8 mouse cellular contexts compared by ENCODE assay signal in the genomic region with DNA sequence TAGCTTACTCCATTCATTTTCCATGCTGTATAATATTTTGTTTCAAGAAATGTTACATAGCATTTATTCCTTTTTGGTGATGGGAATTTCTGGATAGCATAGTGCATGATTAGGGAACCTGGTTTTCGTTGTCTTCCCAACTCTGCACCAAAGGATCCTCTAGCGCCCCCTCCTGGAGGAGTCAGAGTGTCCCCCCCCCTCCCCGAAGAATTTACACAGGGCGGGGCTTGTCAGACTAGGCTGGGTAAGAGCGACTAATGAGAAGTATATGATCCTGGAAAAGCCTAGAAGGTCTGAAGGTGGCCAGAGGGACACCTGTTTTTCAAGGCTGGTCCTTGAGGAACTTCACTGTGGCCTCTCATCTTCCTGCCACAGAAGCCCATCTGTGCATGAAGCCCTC.
A peak's percentile ranks its signal among the peaks of the same experiment; 100 is the strongest.
DNase-seq lines count a peak whose midpoint lies in the region; ATAC-seq lines count a peak whose summit lies in the region.

No protein-coding gene starts in this region.

- H3K4me2 ChIP-seq in hindbrain, embryonic 11.5 days (replicated peaks; ENCODE audit: low read depth, low read length) = no peak overlapping the region
- no peak overlapping the region for H3K4me2 ChIP-seq in hindbrain, embryonic 12.5 days (replicated peaks)

- no peaks in the 10 kb centered on the region for H3K9me3 ChIP-seq in hindbrain, embryonic 11.5 days (ENCODE audit: control insufficient read depth, low read length)
- H3K9me3 ChIP-seq in hindbrain, embryonic 12.5 days (replicated peaks) = no peaks in the 10 kb centered on the region

- H3K9ac ChIP-seq in hindbrain, embryonic 11.5 days (ENCODE audit: low read depth, low read length) = no peak overlapping the region
- H3K9ac ChIP-seq in hindbrain, embryonic 12.5 days = no peak overlapping the region

- 50% methylated on average over 5 of the region's 5 CpGs for WGBS in hindbrain, embryonic 11.5 days
- 57% methylated on average over 5 of the region's 5 CpGs for WGBS in hindbrain, embryonic 12.5 days

- DNase-seq in hindbrain, embryonic 11.5 days (ENCODE audit: low spot score) = peak; percentile 28
- DNase-seq in CD4-positive helper T cell, adult 2 months (ENCODE audit: low read depth, low spot score) = peak; percentile 36
- peak; percentile 78 for DNase-seq in adrenal gland, postnatal 25 days
- peak; percentile 44 to 68 for DNase-seq in lung, adult 18-20 months
- DNase-seq in thymus, postnatal 14 days = peak; percentile 55
- DNase-seq in right cerebral cortex, adult 18-20 months = no peak

- ATAC-seq in hindbrain, embryonic 11.5 days (ENCODE audit: low FRiP score) = no peak
- no peak for ATAC-seq in hindbrain, embryonic 12.5 days (ENCODE audit: low FRiP score)
- ATAC-seq in granulocyte monocyte progenitor cell, adult 5-6 weeks (replicated peaks; ENCODE audit: poor library complexity, severe bottlenecking) = peak; percentile 59

- no peaks in the 10 kb centered on the region for H3K36me3 ChIP-seq in hindbrain, embryonic 11.5 days (ENCODE audit: control insufficient read depth, insufficient read depth, low read length)
- no peaks in the 10 kb centered on the region for H3K36me3 ChIP-seq in hindbrain, embryonic 12.5 days

- H3K4me3 ChIP-seq in hindbrain, embryonic 11.5 days (ENCODE audit: low read depth, low read length) = no peak overlapping the region
- no peak overlapping the region for H3K4me3 ChIP-seq in hindbrain, embryonic 12.5 days

- H3K27ac ChIP-seq in hindbrain, embryonic 11.5 days (ENCODE audit: low read depth, low read length) = no peak overlapping the region
- H3K27ac ChIP-seq in hindbrain, embryonic 12.5 days = no peak overlapping the region

- H3K27me3 ChIP-seq in hindbrain, embryonic 11.5 days (ENCODE audit: control insufficient read depth, insufficient read depth, low read length) = no peaks in the 10 kb centered on the region
- H3K27me3 ChIP-seq in hindbrain, embryonic 12.5 days = no peaks in the 10 kb centered on the region; the same call in 1 of the 2 replicates

- H3K4me1 ChIP-seq in hindbrain, embryonic 11.5 days (replicated peaks; ENCODE audit: control insufficient read depth, insufficient read depth, low read length) = no peaks in the 10 kb centered on the region
- H3K4me1 ChIP-seq in hindbrain, embryonic 12.5 days = peaks cover 5% of the 10 kb centered on the region; the same call in 1 of the 2 replicates
